Mouse (Mus musculus): ENCODE measurements at regions not wholly inside any gene's neighbourhood (a gene's known extent, or its start where the extent isn't known, plus 50 kb on each side); places are given as distances from the start of the nearest gene placed in this dataset.

GRCm38 (mm10) chr3:133774229-133774628 is 229.3 kb upstream of the Tet2 start:
- no peak for TF ChIP-seq CTCF (conservative IDR thresholded peaks at IDR 0.05; ENCODE audit: low read length)
- TF ChIP-seq POU5F1 (IDR thresholded peaks at IDR 0.05; ENCODE audit: borderline replicate concordance, low read length): no peak
- TF ChIP-seq NANOG (IDR thresholded peaks at IDR 0.05; ENCODE audit: borderline replicate concordance, low read length): no peak

Data from E14TG2a.4 (cell line).